Mouse (Mus musculus): Measurements from ENCODE around the gene Rela.
"Not testable (repeated sequence)": the region's sequence is repeated elsewhere in the genome, so short reads cannot be mapped to it uniquely, and the experiment has no call there.

Gene Rela

GRCm38 (mm10) chr19:5662981-5663913 lies 26.0 kb downstream of the Rela start, which contains the start of gene Sipa1:
TSS of gene Sipa1 (minus strand) at chr19:5663707.
- peak; percentile 97 to 99 for DNase-seq (ENCODE audit: inconsistent age in 2 of 2, low spot score in 1 of 2)

- no peak for DNase-seq (ENCODE audit: inconsistent age in 2 of 2, low spot score in 1 of 2)
Observed at GRCm38 (mm10) chr19:5664669-5665257, 27.5 kb downstream of the Rela start.

GRCm38 (mm10) chr19:5665465-5665864 lies 28.2 kb downstream of the Rela start:
- DNase-seq (ENCODE audit: inconsistent age in 2 of 2, low spot score in 1 of 2), result no peak

- no peak for DNase-seq (ENCODE audit: inconsistent age in 2 of 2, low spot score in 1 of 2)
Observed at GRCm38 (mm10) chr19:5666386-5666785, 29.1 kb downstream of the Rela start.

GRCm38 (mm10) chr19:5668372-5668771 lies 31.1 kb downstream of the Rela start:
- peak in 1 of 2 experiments; percentile 71 for DNase-seq (ENCODE audit: inconsistent age in 2 of 2, low spot score in 1 of 2)

- DNase-seq (ENCODE audit: inconsistent age in 2 of 2, low spot score in 1 of 2), result peak; percentile 80 to 88
Observed at GRCm38 (mm10) chr19:5680432-5680831, 43.1 kb downstream of the Rela start.

- DNase-seq (ENCODE audit: inconsistent age in 2 of 2, low spot score in 1 of 2), result no peak
Observed at GRCm38 (mm10) chr19:5684236-5684635, 47.0 kb downstream of the Rela start.

GRCm38 (mm10) chr19:5684985-5685384 lies 47.7 kb downstream of the Rela start:
- no peak for DNase-seq (ENCODE audit: inconsistent age in 2 of 2, low spot score in 1 of 2)

- DNase-seq (ENCODE audit: inconsistent age in 2 of 2, low spot score in 1 of 2), result no peak
Observed at GRCm38 (mm10) chr19:5685431-5685830, 48.1 kb downstream of the Rela start.

GRCm38 (mm10) chr19:5685861-5686260 lies 48.6 kb downstream of the Rela start:
- no peak for DNase-seq (ENCODE audit: inconsistent age in 2 of 2, low spot score in 1 of 2)

GRCm38 (mm10) chr19:5686437-5686836 lies 49.2 kb downstream of the Rela start:
- no peak for DNase-seq (ENCODE audit: inconsistent age in 2 of 2, low spot score in 1 of 2)

- DNase-seq (ENCODE audit: inconsistent age in 2 of 2, low spot score in 1 of 2), result not testable (repeated sequence)
Observed at GRCm38 (mm10) chr19:5686954-5687353, 49.7 kb downstream of the Rela start.

- peak in 1 of 2 experiments; percentile 55 for DNase-seq (ENCODE audit: inconsistent age in 2 of 2, low spot score in 1 of 2)
Observed at GRCm38 (mm10) chr19:5687738-5688137, 50.5 kb downstream of the Rela start.

- DNase-seq (ENCODE audit: inconsistent age in 2 of 2, low spot score in 1 of 2), result peak; percentile 99
Observed at GRCm38 (mm10) chr19:5688200-5689087, 51.2 kb downstream of the Rela start, which contains the start of the genes Map3k11 and Pcnx3. TSS of gene Map3k11 (plus strand) at chr19:5688742. TSS of gene Pcnx3 (minus strand) at chr19:5688908.

- DNase-seq (ENCODE audit: inconsistent age in 2 of 2, low spot score in 1 of 2), result no peak
Observed at GRCm38 (mm10) chr19:5689088-5689428, 51.8 kb downstream of the Rela start.

- DNase-seq (ENCODE audit: inconsistent age in 2 of 2, low spot score in 1 of 2), result peak; percentile 93 to 97
Observed at GRCm38 (mm10) chr19:5689565-5690342, 52.5 kb downstream of the Rela start.

- DNase-seq (ENCODE audit: inconsistent age in 2 of 2, low spot score in 1 of 2), result peak in 1 of 2 experiments; percentile 50
Observed at GRCm38 (mm10) chr19:5690343-5690735, 53.1 kb downstream of the Rela start.

GRCm38 (mm10) chr19:5691601-5692000 lies 54.3 kb downstream of the Rela start:
- DNase-seq (ENCODE audit: inconsistent age in 2 of 2, low spot score in 1 of 2), result no peak

GRCm38 (mm10) chr19:5692086-5692912 lies 55.0 kb downstream of the Rela start:
- peak; percentile 59 to 78 for DNase-seq (ENCODE audit: inconsistent age in 2 of 2, low spot score in 1 of 2)
